Mouse (Mus musculus) MEL (cell line): Measurements from ENCODE around the gene Msh3.

Source experiments
- CTCF ChIP-seq, 3 experiments: IDR thresholded peaks in 2 of 3; conservative IDR thresholded peaks in 1 of 3; 2 replicates each; pipeline ENCODE4 v1.5.1; 2011 to 2012; ENCODE audit warnings: low read length in 3 of 3, low read depth in 2 of 3, mild to moderate bottlenecking in 2 of 3, improper control_type of control experiment in 1 of 3, inconsistent platforms in 1 of 3, mixed read lengths in 1 of 3, moderate library complexity in 1 of 3; ENCODE audit not compliant: control insufficient read depth in 1 of 3, insufficient read depth in 1 of 3, poor library complexity in 1 of 3, severe bottlenecking in 1 of 3
- EP300 ChIP-seq, 2 experiments: IDR thresholded peaks; 2 replicates each; pipeline ENCODE4 v1.6.1; 2011; ENCODE audit warnings: improper control_type of control experiment in 2 of 2, low read length in 2 of 2, low read depth in 1 of 2, mild to moderate bottlenecking in 1 of 2
- GATA1 ChIP-seq: IDR thresholded peaks from 2 replicates; pipeline ENCODE4 v1.6.1; 2011; ENCODE audit warnings: low read depth, low read length, improper control_type of control experiment
- NELFE ChIP-seq: IDR thresholded peaks from 2 replicates; pipeline ENCODE4 v1.6.1; 2011; ENCODE audit warnings: low read depth, low read length, improper control_type of control experiment
- POLR2A ChIP-seq, 2 experiments: IDR thresholded peaks; 2 replicates each; pipeline ENCODE4 v1.6.1; 2011 to 2012; ENCODE audit warnings: low read length in 2 of 2, mild to moderate bottlenecking in 2 of 2, control low read depth in 1 of 2, improper control_type of control experiment in 1 of 2, low read depth in 1 of 2, moderate library complexity in 1 of 2; ENCODE audit not compliant: control insufficient read depth in 1 of 2, insufficient read depth in 1 of 2, poor library complexity in 1 of 2
- USF1 ChIP-seq: IDR thresholded peaks from 2 replicates; pipeline ENCODE4 v1.6.1; 2014; ENCODE audit warnings: low read depth, mild to moderate bottlenecking, inconsistent platforms, low read length, improper control_type of control experiment, moderate library complexity
- ZMIZ1 ChIP-seq: IDR thresholded peaks from 2 replicates; pipeline ENCODE4 v1.6.1; 2012; ENCODE audit warnings: low read depth, mild to moderate bottlenecking, inconsistent platforms, low read length, improper control_type of control experiment, moderate library complexity

- TF ChIP-seq CTCF (IDR thresholded peaks at IDR 0.05 in 2 of 3, conservative IDR thresholded peaks at IDR 0.05 in 1 of 3; ENCODE audit: control insufficient read depth in 1 of 3, insufficient read depth in 1 of 3, low read depth in 2 of 3, low read length in 3 of 3, poor library complexity in 1 of 3, severe bottlenecking in 1 of 3) (no peak), NELFE (no peak), ZMIZ1 (no peak), EP300 (IDR thresholded peaks at IDR 0.05; ENCODE audit: low read depth in 1 of 2, low read length in 2 of 2) (no peak), USF1 (no peak), POLR2A (IDR thresholded peaks at IDR 0.05; ENCODE audit: control insufficient read depth in 1 of 2, insufficient read depth in 1 of 2, low read depth in 1 of 2, low read length in 2 of 2, poor library complexity in 1 of 2) (no peak), GATA1 (no peak)
Measured at GRCm38 (mm10) chr13:92403496-92403895, 48.7 kb upstream of the Msh3 start.
